Mouse (Mus musculus): ENCODE results near the gene Zfp408.
A peak's percentile ranks its signal among the peaks of the same experiment; 100 is the strongest.

Zfp408 gene

GRCm38 (mm10) chr2:91600475-91600874, 49.1 kb downstream of the Zfp408 start:
- peak; percentile 12 for DNase-seq (ENCODE audit: low spot score)
